Mouse (Mus musculus): Measurements from ENCODE around the gene Hadha. TPM values are rescaled to one million over a fixed set of nuclear protein-coding genes. Genes with fewer than 3 reads are reported as not detected.
A peak's percentile ranks its signal among the peaks of the same experiment; 100 is the strongest.

The Hadha gene
- polyA plus RNA-seq, 1 experiment from 2014 or later, result 213 TPM

DNA sequence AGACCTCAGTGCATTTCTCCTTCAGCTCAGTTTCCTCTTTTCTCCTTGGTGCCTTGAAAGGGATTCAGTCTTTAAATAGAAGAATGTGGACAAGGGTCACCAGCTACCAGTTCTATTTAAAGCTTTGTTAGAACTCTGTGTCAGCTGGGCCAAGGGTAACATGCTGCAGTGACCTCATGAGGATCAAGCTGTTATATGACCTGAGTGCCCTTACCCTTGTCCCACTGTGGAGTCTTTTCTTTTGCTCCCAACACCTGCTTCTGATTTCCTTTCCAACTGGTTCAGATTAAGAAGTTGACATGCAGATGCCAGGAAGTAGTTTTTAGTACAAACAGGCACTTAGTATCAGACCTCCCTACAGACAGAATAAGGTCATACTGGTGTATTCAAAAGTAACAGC lies 17.2 kb upstream of the Hadha start:
- Histone ChIP-seq H3K36me3 (ENCODE audit: control insufficient read depth, insufficient read depth, low read length) (peaks cover 8% of the 10 kb centered on the region; the same call in 1 of the 2 replicates), H3K27ac (replicated peaks) (peak overlapping the region; percentile 31; the same call in 1 of the 2 replicates), H3K4me2 (replicated peaks; ENCODE audit: low read depth) (no peak overlapping the region), H3K9ac (ENCODE audit: low read length) (no peak overlapping the region), H3K4me3 (ENCODE audit: low read depth, low read length) (no peak overlapping the region), H3K9me3 (ENCODE audit: control insufficient read depth, low read length) (no peaks in the 10 kb centered on the region), H3K4me1 (replicated peaks; ENCODE audit: control insufficient read depth, insufficient read depth) (no peaks in the 10 kb centered on the region), H3K27me3 (ENCODE audit: control insufficient read depth, insufficient read depth, low read length) (no peaks in the 10 kb centered on the region)
- DNase-seq (ENCODE audit: low spot score) (no peak), ATAC-seq (ENCODE audit: low FRiP score, low TSS enrichment) (peak; percentile 81)
- TF ChIP-seq EP300 (optimal IDR thresholded peaks at IDR 0.05) (no peak), CTCF (IDR thresholded peaks at IDR 0.05; ENCODE audit: low read depth) (no peak)

DNA sequence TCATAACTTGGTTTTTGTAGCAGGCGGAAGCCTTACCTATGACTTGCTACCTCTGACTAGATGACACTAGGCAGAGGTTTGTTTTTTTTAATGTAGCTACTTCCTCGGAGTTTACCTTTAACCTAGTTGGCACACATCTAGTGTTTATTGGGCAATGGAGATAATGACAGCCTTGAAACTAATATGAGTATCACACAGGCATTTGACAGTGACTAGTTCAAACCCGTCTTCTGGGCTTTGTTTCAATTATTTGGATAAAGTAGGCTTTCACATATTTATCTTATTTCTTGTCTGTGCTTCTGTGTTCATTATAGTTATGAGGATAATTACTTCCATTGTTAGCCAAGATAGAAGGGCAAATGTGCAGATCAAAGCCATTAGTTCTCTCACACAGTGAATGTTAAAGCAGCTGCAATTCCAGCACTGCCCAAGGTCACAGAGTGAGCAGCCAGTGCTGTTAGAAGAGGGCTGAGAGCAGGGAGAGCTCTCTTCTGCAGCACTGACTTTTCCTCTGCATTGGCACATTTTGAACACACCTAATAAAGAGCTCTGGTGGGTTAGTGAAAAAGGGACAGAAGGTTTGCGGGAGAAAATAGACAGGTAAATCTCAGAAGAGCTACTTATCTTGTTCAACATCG lies 15.5 kb upstream of the Hadha start:
- Histone ChIP-seq H3K36me3 (ENCODE audit: control insufficient read depth, insufficient read depth, low read length) (peaks cover 6% of the 10 kb centered on the region; the same call in 1 of the 2 replicates), H3K27ac (replicated peaks) (peak overlapping the region; percentile 49), H3K4me2 (replicated peaks; ENCODE audit: low read depth) (no peak overlapping the region), H3K27me3 (ENCODE audit: control insufficient read depth, insufficient read depth, low read length) (no peaks in the 10 kb centered on the region), H3K9me3 (ENCODE audit: control insufficient read depth, low read length) (no peaks in the 10 kb centered on the region), H3K4me1 (replicated peaks; ENCODE audit: control insufficient read depth, insufficient read depth) (no peaks in the 10 kb centered on the region), H3K4me3 (ENCODE audit: low read depth, low read length) (no peak overlapping the region), H3K9ac (ENCODE audit: low read length) (no peak overlapping the region)
- ATAC-seq (ENCODE audit: low FRiP score, low TSS enrichment) (peak; percentile 63), DNase-seq (ENCODE audit: low spot score) (no peak)
- TF ChIP-seq EP300 (optimal IDR thresholded peaks at IDR 0.05) (peak; percentile 69), CTCF (IDR thresholded peaks at IDR 0.05; ENCODE audit: low read depth) (no peak)
- WGBS, result 63% methylated on average over 5 of the region's 5 CpGs

DNA sequence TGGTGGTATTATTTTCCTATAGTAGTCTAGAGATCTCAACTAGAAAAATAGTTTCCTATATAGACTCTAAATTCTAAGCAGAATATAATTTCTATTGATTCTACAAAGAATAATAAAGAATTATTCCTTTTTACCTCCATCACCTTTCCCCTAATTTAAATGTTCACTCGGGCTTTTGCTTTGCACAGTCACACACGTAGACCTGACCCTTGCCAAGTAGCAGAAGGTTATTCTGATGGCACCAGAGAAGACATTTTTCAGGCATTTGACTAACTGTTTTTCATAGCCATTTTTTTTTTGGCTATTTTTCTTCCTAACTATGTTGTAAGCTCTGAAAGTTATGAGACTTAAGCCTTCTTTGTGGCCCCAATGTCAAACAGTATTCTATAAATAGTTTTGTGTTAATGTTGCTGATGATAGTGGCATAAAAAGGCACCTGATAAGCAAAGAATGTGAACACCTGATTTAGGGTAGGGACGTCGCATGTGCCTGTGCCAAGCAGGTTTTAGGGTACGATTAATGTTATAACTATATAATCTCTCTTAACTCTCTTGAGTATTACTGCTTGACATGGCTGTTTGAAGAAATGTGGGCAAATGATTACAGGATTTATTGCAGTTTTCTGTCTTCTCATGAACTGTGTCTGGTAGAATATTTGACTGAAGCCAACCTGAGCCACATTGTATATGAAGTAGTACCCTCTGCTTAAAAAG lies 10.4 kb upstream of the Hadha start:
- Histone ChIP-seq H3K4me3 (ENCODE audit: low read depth, low read length) (no peak overlapping the region), H3K4me1 (replicated peaks; ENCODE audit: control insufficient read depth, insufficient read depth) (no peaks in the 10 kb centered on the region), H3K27me3 (ENCODE audit: control insufficient read depth, insufficient read depth, low read length) (no peaks in the 10 kb centered on the region), H3K4me2 (replicated peaks; ENCODE audit: low read depth) (no peak overlapping the region), H3K36me3 (ENCODE audit: control insufficient read depth, insufficient read depth, low read length) (0 out of 2 replicates have a peak, but pooled peaks cover 3% of the 10 kb centered on the region), H3K9ac (ENCODE audit: low read length) (no peak overlapping the region), H3K9me3 (ENCODE audit: control insufficient read depth, low read length) (no peaks in the 10 kb centered on the region), H3K27ac (replicated peaks) (0 out of 2 replicates have a peak overlapping the region, but pooled peaks have one; percentile 18)
- 58% methylated on average over 5 of the region's 5 CpGs for WGBS
- DNase-seq (ENCODE audit: low spot score) (no peak), ATAC-seq (ENCODE audit: low FRiP score, low TSS enrichment) (no peak)
- TF ChIP-seq CTCF (IDR thresholded peaks at IDR 0.05; ENCODE audit: low read depth) (no peak), EP300 (optimal IDR thresholded peaks at IDR 0.05) (no peak)

DNA sequence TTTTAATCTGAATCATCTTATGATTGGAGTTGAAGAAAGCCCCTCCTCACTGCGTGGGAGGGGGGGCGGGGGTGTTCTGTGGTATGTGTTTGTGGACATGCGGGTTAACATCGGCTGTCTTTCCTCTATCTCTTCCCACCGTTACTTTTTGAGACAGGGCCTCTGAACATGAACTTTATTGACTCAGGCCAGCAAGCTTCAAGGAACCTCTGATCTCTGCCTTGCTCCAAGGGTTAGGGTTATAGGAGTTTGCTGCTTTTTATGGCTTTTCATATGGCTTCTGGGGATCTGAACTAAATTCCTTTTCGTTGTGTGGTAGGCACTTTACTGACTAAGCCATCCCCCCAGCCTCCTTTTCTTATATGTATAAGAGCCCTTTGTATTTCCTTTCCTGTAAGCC lies 7.4 kb upstream of the Hadha start:
- H3K4me2 ChIP-seq (replicated peaks; ENCODE audit: low read depth), result no peak overlapping the region
- WGBS, result 76% methylated on average over 6 of the region's 6 CpGs

DNA sequence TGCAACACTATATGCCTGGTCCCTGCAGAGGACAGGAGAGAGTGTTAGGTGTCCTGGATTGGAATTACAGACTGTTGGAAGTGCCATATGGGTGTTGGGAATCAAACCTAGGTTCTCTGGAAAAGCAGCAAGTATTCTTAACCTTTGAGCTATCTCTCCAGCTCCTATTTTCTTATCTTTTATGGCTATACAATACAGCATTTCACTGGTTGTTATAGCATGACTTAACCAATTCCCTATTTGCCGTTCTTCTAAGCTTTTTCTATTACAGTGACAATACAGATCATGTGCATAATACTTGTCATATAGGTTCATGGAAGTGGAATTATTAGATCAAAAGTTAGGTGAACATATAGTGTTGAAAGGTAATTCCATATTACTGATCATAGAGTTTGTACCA lies 6.9 kb upstream of the Hadha start:
- ATAC-seq (ENCODE audit: low FRiP score, low TSS enrichment), result no peak
- TF ChIP-seq EP300 (optimal IDR thresholded peaks at IDR 0.05), result no peak
- TF ChIP-seq CTCF (IDR thresholded peaks at IDR 0.05; ENCODE audit: low read depth), result no peak
- Histone ChIP-seq H3K4me1 (replicated peaks; ENCODE audit: control insufficient read depth, insufficient read depth) (no peaks in the 10 kb centered on the region), H3K9me3 (ENCODE audit: control insufficient read depth, low read length) (no peaks in the 10 kb centered on the region), H3K36me3 (ENCODE audit: control insufficient read depth, insufficient read depth, low read length) (no peaks in the 10 kb centered on the region), H3K27me3 (ENCODE audit: control insufficient read depth, insufficient read depth, low read length) (no peaks in the 10 kb centered on the region), H3K9ac (ENCODE audit: low read length) (no peak overlapping the region), H3K4me3 (ENCODE audit: low read depth, low read length) (no peak overlapping the region), H3K4me2 (replicated peaks; ENCODE audit: low read depth) (no peak overlapping the region), H3K27ac (replicated peaks) (no peak overlapping the region)
- 79% methylated on average over 1 of the region's 1 CpGs for WGBS
- no peak for DNase-seq (ENCODE audit: low spot score)

More for the DNA sequence above, 7.4 kb upstream of the Hadha start:
- no peak for DNase-seq (ENCODE audit: low spot score)
- H3K4me1 ChIP-seq (replicated peaks; ENCODE audit: control insufficient read depth, insufficient read depth), result no peaks in the 10 kb centered on the region
- H3K27me3 ChIP-seq (ENCODE audit: control insufficient read depth, insufficient read depth, low read length), result no peaks in the 10 kb centered on the region
- H3K27ac ChIP-seq (replicated peaks), result no peak overlapping the region
- H3K9me3 ChIP-seq (ENCODE audit: control insufficient read depth, low read length), result no peaks in the 10 kb centered on the region
- no peak overlapping the region for H3K9ac ChIP-seq (ENCODE audit: low read length)
- no peak for TF ChIP-seq EP300 (optimal IDR thresholded peaks at IDR 0.05)
- TF ChIP-seq CTCF (IDR thresholded peaks at IDR 0.05; ENCODE audit: low read depth), result no peak
- H3K4me3 ChIP-seq (ENCODE audit: low read depth, low read length), result no peak overlapping the region
- no peaks in the 10 kb centered on the region for H3K36me3 ChIP-seq (ENCODE audit: control insufficient read depth, insufficient read depth, low read length)
- ATAC-seq (ENCODE audit: low FRiP score, low TSS enrichment), result no peak

DNA sequence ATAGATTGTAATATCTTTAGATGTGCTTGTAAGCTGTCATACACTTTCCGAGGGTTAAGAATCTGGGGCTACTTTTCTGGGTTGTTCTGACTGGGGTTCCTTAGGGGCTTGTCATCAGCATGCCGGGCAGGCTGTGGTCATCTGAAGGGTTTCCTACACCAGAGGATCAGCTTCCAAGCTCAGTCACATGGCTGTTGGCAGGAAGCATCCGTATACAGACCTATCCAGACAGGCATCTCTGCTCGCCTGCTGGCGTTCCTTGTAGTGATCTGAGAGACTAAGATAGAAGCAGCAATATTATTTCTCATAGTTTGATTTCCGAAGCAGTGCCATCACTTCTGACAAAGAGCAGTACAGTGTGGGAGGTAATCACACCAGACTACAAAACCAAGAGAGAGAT lies 4.6 kb upstream of the Hadha start:
- H3K9ac ChIP-seq (ENCODE audit: low read length), result no peak overlapping the region
- no peaks in the 10 kb centered on the region for H3K4me1 ChIP-seq (replicated peaks; ENCODE audit: control insufficient read depth, insufficient read depth)
- TF ChIP-seq CTCF (IDR thresholded peaks at IDR 0.05; ENCODE audit: low read depth) (no peak), EP300 (optimal IDR thresholded peaks at IDR 0.05) (no peak)
- H3K27ac ChIP-seq (replicated peaks), result no peak overlapping the region
- DNase-seq (ENCODE audit: low spot score) (no peak), ATAC-seq (ENCODE audit: low FRiP score, low TSS enrichment) (no peak)
- no peak overlapping the region for H3K4me2 ChIP-seq (replicated peaks; ENCODE audit: low read depth)
- no peaks in the 10 kb centered on the region for H3K9me3 ChIP-seq (ENCODE audit: control insufficient read depth, low read length)
- 82% methylated on average over 6 of the region's 6 CpGs for WGBS
- H3K36me3 ChIP-seq (ENCODE audit: control insufficient read depth, insufficient read depth, low read length), result no peaks in the 10 kb centered on the region
- no peaks in the 10 kb centered on the region for H3K27me3 ChIP-seq (ENCODE audit: control insufficient read depth, insufficient read depth, low read length)
- no peak overlapping the region for H3K4me3 ChIP-seq (ENCODE audit: low read depth, low read length)
